Mouse (Mus musculus): ENCODE results near the gene Atxn7. TPM values are rescaled to one million over a fixed set of nuclear protein-coding genes. Genes with fewer than 3 reads are reported as not detected.
A peak's percentile ranks its signal among the peaks of the same experiment; 100 is the strongest.

Gene Atxn7
- polyA plus RNA-seq (2014; fragmentation: Nextera tagmentation; extraction: Ambion mirVana) = 4.2 and 4.6 TPM in 2 replicates

DNA sequence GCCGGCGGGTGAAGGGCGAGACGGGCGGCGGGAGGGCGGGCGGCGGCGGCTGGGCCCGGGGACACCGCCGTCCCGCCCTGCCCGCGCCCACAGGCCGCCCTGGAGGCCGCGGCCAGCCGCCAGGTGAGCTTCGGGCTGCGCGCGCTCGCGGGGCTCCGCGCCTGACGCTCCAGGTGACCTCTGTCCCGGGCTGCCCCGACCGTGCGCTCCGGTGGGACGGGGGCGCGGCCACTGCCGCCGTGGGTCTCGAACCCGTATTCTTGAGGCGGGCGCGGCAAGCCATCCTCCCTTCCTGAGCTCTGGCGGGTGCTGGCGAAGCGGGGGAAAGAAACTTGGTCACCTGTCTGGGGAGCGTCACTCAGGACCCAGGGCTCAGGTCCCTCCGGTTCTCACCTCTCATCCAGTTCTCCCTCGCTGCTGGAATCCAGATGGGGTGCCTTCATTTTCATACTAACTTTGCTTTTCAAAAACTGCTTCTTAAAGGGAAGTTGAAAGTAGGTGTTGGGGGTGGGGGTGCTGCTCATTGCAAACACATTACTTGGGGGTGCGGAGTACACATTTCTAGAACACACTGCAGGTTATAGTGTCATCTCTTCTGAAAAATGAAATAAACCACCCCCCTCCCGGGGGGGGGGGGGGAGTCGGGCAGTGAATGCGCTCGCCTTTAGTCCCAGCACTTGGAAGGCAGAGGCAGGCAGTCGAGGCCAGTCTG lies at the start of gene Atxn7, which contains the start of gene Thoc7:
Gene Atxn7 (plus strand): TSS at position 40 of the 712 bp plus-strand sequence.
Gene Thoc7 (minus strand): TSS at position 452 of the 712 bp plus-strand sequence.
- 4% methylated on average over 46 of the region's 56 CpGs for WGBS
- Histone ChIP-seq H3K36me3 (ENCODE audit: control insufficient read depth, insufficient read depth, low read length) (no peaks in the 10 kb centered on the region), H3K4me1 (ENCODE audit: control insufficient read depth, insufficient read depth, low read length) (peaks cover 11% of the 10 kb centered on the region), H3K9ac (replicated peaks; ENCODE audit: low read length) (peak within 1 kb of the TSS; percentile 99), H3K27me3 (ENCODE audit: control insufficient read depth, insufficient read depth, low read length) (no peaks in the 10 kb centered on the region), H3K9me3 (ENCODE audit: control insufficient read depth, low read length) (no peaks in the 10 kb centered on the region), H3K4me2 (ENCODE audit: low read length) (peak within 1 kb of the TSS; percentile 71), H3K4me3 (replicated peaks; ENCODE audit: low read depth, low read length) (peak within 1 kb of the TSS; percentile 89), H3K27ac (replicated peaks; ENCODE audit: low read depth, low read length) (peak within 1 kb of the TSS; percentile 87)
- ATAC-seq (ENCODE audit: low FRiP score, low TSS enrichment) (peak; percentile 69), DNase-seq (peak; percentile 58)

DNA sequence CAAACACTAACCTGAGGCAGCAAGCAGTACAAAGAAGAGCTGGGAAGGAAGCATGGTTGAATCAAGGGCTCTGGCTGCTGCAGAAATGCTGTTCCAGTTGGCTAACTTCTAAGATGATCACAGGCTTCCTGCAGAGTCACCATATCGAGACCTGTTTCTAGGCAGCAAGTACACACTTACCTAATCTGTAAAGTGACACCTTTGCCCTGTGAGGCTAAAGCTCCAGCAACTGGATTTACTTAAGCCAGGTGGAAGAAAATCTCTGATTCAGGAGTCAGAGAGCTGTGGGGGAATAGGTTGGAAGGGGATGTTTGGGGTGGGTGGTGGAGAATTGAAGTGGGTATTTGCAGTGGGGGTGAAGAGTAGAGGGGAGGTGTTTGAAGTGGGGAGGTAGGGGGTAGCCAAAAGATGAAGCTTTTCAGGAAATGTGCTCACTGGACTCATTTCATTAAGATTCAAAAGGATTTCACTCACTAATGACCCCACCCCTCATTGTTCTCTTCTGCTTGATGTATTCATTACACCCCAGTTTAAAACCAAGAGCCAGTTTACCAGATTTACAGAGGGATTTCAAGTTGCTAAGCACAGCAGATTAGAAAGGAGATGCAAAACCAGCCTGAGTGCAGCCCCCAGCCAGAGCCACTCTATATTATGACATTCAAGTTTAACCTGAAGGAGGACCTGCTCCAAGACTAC lies 46.7 kb upstream of the Atxn7 start, which contains the start of gene Gm281:
Gene Gm281 (minus strand): TSS at position 92 of the 696 bp plus-strand sequence.
- Histone ChIP-seq H3K4me2 (ENCODE audit: low read length) (no peak within 1 kb of the TSS), H3K27me3 (ENCODE audit: control insufficient read depth, insufficient read depth, low read length) (no peaks in the 10 kb centered on the region), H3K4me3 (replicated peaks; ENCODE audit: low read depth, low read length) (no peak within 1 kb of the TSS), H3K9me3 (ENCODE audit: control insufficient read depth, low read length) (no peaks in the 10 kb centered on the region), H3K9ac (replicated peaks; ENCODE audit: low read length) (no peak within 1 kb of the TSS), H3K36me3 (ENCODE audit: control insufficient read depth, insufficient read depth, low read length) (no peaks in the 10 kb centered on the region), H3K4me1 (ENCODE audit: control insufficient read depth, insufficient read depth, low read length) (no peaks in the 10 kb centered on the region), H3K27ac (replicated peaks; ENCODE audit: low read depth, low read length) (no peak within 1 kb of the TSS)
- no peak for DNase-seq
- 19% methylated on average over 1 of the region's 1 CpGs for WGBS
- ATAC-seq (ENCODE audit: low FRiP score, low TSS enrichment) = no peak

DNA sequence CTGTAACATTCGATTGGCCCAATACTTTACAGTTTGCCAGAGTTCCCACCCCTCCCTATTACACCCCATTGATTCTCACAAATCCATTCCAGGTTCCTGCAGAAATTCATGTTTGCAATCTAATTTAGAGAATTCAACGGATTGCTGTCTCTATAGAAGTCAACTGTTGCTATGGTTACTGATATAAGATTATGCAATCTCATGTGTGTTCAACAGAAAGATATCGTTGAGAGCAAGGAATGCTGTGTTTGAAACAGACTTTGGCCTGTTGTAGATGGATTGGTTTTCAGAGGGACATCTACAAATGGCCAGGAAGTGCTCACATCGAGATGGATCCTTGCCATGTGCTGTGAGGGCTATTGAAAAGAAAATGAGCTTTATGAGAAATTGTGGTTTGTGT lies 46.0 kb upstream of the Atxn7 start:
- H3K4me1 ChIP-seq (ENCODE audit: control insufficient read depth, insufficient read depth, low read length) = no peaks in the 10 kb centered on the region
- no peak overlapping the region for H3K4me3 ChIP-seq (replicated peaks; ENCODE audit: low read depth, low read length)
- peak; percentile 19 for DNase-seq
- no peaks in the 10 kb centered on the region for H3K9me3 ChIP-seq (ENCODE audit: control insufficient read depth, low read length)
- no peak overlapping the region for H3K27ac ChIP-seq (replicated peaks; ENCODE audit: low read depth, low read length)
- H3K9ac ChIP-seq (replicated peaks; ENCODE audit: low read length) = no peak overlapping the region
- H3K36me3 ChIP-seq (ENCODE audit: control insufficient read depth, insufficient read depth, low read length) = no peaks in the 10 kb centered on the region
- no peak overlapping the region for H3K4me2 ChIP-seq (ENCODE audit: low read length)
- 66% methylated on average over 4 of the region's 4 CpGs for WGBS
- no peaks in the 10 kb centered on the region for H3K27me3 ChIP-seq (ENCODE audit: control insufficient read depth, insufficient read depth, low read length)
- no peak for ATAC-seq (ENCODE audit: low FRiP score, low TSS enrichment)

DNA sequence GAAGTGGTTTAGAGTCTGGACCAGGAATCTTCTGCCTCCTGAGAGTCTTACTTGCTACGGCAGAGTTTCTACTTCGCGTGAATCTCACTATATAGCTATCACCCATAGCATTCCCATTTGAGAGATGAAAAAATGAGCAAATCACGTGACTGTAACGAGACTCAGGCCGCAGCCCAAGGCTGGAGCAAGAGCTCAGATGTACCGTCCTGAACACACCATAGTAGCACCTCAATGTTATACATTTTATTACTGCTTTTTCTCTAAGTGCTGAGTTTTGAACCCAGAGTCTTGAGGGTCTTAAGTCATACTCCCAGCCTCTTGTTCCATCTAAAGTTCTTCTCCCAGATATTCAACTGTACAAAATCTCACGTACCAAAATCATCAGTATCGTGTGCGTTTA lies 44.0 kb upstream of the Atxn7 start:
- Histone ChIP-seq H3K27me3 (ENCODE audit: control insufficient read depth, insufficient read depth, low read length) (no peaks in the 10 kb centered on the region), H3K4me2 (ENCODE audit: low read length) (no peak overlapping the region), H3K36me3 (ENCODE audit: control insufficient read depth, insufficient read depth, low read length) (no peaks in the 10 kb centered on the region), H3K9ac (replicated peaks; ENCODE audit: low read length) (no peak overlapping the region), H3K27ac (replicated peaks; ENCODE audit: low read depth, low read length) (no peak overlapping the region), H3K9me3 (ENCODE audit: control insufficient read depth, low read length) (no peaks in the 10 kb centered on the region), H3K4me1 (ENCODE audit: control insufficient read depth, insufficient read depth, low read length) (no peaks in the 10 kb centered on the region), H3K4me3 (replicated peaks; ENCODE audit: low read depth, low read length) (no peak overlapping the region)
- 90% methylated on average over 10 of the region's 10 CpGs for WGBS
- ATAC-seq (ENCODE audit: low FRiP score, low TSS enrichment) = no peak
- DNase-seq = peak; percentile 9

DNA sequence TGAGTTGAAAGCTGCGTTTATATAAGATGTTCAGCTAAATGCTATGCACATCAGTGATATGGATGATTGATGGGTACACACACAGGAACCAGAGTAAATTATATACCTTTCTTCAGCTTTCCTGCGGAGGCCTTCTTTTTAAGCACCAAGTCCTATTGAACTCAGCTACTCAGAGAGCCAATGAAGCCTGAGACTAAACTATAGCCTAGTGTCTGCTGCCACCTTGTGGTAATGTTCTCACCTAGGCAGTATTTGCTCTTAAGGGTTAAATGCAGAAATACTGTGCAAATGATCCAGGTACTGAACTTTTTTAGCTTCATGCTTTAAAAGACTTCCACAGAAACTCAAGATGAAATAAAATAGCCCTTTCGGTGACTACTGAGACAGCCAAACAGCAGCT lies 43.6 kb upstream of the Atxn7 start:
- H3K36me3 ChIP-seq (ENCODE audit: control insufficient read depth, insufficient read depth, low read length) = no peaks in the 10 kb centered on the region
- DNase-seq (peak; percentile 95), ATAC-seq (ENCODE audit: low FRiP score, low TSS enrichment) (peak; percentile 79)
- H3K27ac ChIP-seq (replicated peaks; ENCODE audit: low read depth, low read length) = no peak overlapping the region
- no peak overlapping the region for H3K4me3 ChIP-seq (replicated peaks; ENCODE audit: low read depth, low read length)
- no peaks in the 10 kb centered on the region for H3K9me3 ChIP-seq (ENCODE audit: control insufficient read depth, low read length)
- no peak overlapping the region for H3K4me2 ChIP-seq (ENCODE audit: low read length)
- H3K9ac ChIP-seq (replicated peaks; ENCODE audit: low read length) = no peak overlapping the region
- 35% methylated on average over 3 of the region's 3 CpGs for WGBS
- no peaks in the 10 kb centered on the region for H3K27me3 ChIP-seq (ENCODE audit: control insufficient read depth, insufficient read depth, low read length)
- H3K4me1 ChIP-seq (ENCODE audit: control insufficient read depth, insufficient read depth, low read length) = no peaks in the 10 kb centered on the region

DNA sequence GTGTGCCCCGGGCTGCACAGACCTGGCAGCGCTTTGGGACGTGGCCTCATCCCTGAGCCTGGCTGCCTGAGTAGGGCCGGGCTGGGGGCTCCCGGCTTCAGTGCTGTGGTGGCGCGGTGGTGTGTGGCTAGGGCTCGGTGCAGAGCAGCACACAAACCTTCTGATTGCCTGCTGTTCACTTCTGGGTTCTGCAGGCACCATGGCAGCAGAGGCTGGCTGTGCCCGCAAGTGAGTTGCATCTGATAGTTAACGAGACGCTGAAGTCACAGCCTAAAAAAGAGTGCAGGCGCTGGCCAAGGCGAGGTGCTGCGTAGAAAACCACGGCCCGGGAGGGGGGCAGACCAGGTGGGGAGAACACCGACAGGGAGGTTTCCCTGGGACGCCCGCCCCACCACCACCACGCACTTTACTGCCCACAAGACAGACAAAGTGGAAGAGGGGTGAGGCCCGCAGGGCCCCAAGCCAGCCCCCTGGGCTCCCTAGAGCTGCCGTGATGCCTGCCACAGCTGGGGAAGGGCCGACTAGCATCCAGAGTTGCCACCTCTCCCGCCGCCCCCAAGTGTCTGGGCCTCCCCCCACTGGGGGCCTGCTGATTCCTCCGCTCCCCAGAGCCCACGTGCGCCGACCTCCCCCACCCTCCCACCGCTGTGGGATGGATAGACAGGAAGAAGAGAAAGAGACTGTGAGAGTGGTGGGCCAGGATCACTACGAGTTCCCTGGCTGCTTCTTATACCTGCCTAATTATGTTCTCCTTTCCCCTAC lies 27.8 kb upstream of the Atxn7 start:
- H3K9me3 ChIP-seq (ENCODE audit: control insufficient read depth, low read length) = no peaks in the 10 kb centered on the region
- H3K9ac ChIP-seq (replicated peaks; ENCODE audit: low read length) = peak overlapping the region; percentile 23; the same call in 1 of the 2 replicates
- H3K27ac ChIP-seq (replicated peaks; ENCODE audit: low read depth, low read length) = no peak overlapping the region
- ATAC-seq (ENCODE audit: low FRiP score, low TSS enrichment) = peak; percentile 69
- peak; percentile 12 for DNase-seq
- peak overlapping the region; percentile 56 for H3K4me2 ChIP-seq (ENCODE audit: low read length)
- peak overlapping the region; percentile 28 for H3K4me3 ChIP-seq (replicated peaks; ENCODE audit: low read depth, low read length)
- WGBS = 39% methylated on average over 31 of the region's 31 CpGs
- no peaks in the 10 kb centered on the region for H3K27me3 ChIP-seq (ENCODE audit: control insufficient read depth, insufficient read depth, low read length)
- H3K4me1 ChIP-seq (ENCODE audit: control insufficient read depth, insufficient read depth, low read length) = peaks cover 4% of the 10 kb centered on the region; the same call in 1 of the 2 replicates
- no peaks in the 10 kb centered on the region for H3K36me3 ChIP-seq (ENCODE audit: control insufficient read depth, insufficient read depth, low read length)

DNA sequence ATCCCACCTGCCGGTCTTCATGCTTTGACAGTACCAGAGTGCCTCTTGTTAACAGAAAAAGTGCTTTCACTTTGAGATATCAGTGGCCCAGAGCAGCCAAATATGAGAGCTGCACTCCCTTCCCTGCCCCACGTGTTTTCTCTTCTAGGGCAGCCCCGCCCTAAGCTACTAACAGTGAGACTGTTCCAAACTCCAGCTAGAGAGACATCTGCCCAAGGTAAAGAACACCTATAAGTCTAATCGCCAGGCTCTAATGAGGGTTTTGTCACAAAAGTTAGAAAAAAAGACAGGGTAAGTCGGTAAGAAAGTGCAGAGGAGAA lies 27.2 kb upstream of the Atxn7 start:
- Histone ChIP-seq H3K4me2 (ENCODE audit: low read length) (peak overlapping the region; percentile 56), H3K4me3 (replicated peaks; ENCODE audit: low read depth, low read length) (no peak overlapping the region), H3K4me1 (ENCODE audit: control insufficient read depth, insufficient read depth, low read length) (peaks cover 4% of the 10 kb centered on the region; the same call in 1 of the 2 replicates), H3K36me3 (ENCODE audit: control insufficient read depth, insufficient read depth, low read length) (no peaks in the 10 kb centered on the region), H3K27ac (replicated peaks; ENCODE audit: low read depth, low read length) (no peak overlapping the region), H3K9me3 (ENCODE audit: control insufficient read depth, low read length) (no peaks in the 10 kb centered on the region), H3K27me3 (ENCODE audit: control insufficient read depth, insufficient read depth, low read length) (no peaks in the 10 kb centered on the region), H3K9ac (replicated peaks; ENCODE audit: low read length) (no peak overlapping the region)
- WGBS = 48% methylated on average over 5 of the region's 5 CpGs
- no peak for DNase-seq
- ATAC-seq (ENCODE audit: low FRiP score, low TSS enrichment) = no peak; the same call in 1 of the 2 replicates

DNA sequence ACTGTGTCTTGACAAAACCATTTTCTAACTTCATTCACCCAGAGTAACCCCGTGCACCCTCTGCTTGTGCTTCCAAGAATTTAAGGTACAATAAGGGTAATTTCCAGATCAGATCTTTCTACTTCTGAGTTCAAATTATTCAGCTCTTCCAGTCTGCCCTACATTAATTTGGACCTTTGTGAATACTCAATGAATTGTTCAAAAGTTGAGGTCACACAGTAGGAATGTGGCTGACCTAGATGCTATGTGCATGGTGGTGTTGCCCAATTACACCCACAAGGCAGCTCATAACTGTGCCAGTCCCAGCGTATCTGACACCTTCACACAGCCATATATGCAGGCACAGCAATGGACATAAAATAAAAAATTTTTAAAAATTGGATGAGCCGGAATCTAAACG lies 16.6 kb upstream of the Atxn7 start:
- no peak overlapping the region for H3K4me3 ChIP-seq (replicated peaks; ENCODE audit: low read depth, low read length)
- DNase-seq (no peak), ATAC-seq (ENCODE audit: low FRiP score, low TSS enrichment) (no peak)
- H3K9ac ChIP-seq (replicated peaks; ENCODE audit: low read length) = no peak overlapping the region
- H3K9me3 ChIP-seq (ENCODE audit: control insufficient read depth, low read length) = no peaks in the 10 kb centered on the region
- H3K4me1 ChIP-seq (ENCODE audit: control insufficient read depth, insufficient read depth, low read length) = no peaks in the 10 kb centered on the region
- H3K27ac ChIP-seq (replicated peaks; ENCODE audit: low read depth, low read length) = no peak overlapping the region
- 93% methylated on average over 4 of the region's 4 CpGs for WGBS
- no peaks in the 10 kb centered on the region for H3K27me3 ChIP-seq (ENCODE audit: control insufficient read depth, insufficient read depth, low read length)
- peaks cover 29% of the 10 kb centered on the region for H3K36me3 ChIP-seq (ENCODE audit: control insufficient read depth, insufficient read depth, low read length)
- no peak overlapping the region for H3K4me2 ChIP-seq (ENCODE audit: low read length)

Measured in midbrain, embryonic 14.5 days (tissue).